Mouse (Mus musculus): ENCODE results near the gene Ccdc33. TPM values are rescaled to one million over a fixed set of nuclear protein-coding genes. Genes with fewer than 3 reads are reported as not detected.
A peak's percentile ranks its signal among the peaks of the same experiment; 100 is the strongest.

Gene Ccdc33
- polyA plus RNA-seq, 1 experiment from 2014 or later, result 1.1 TPM

DNA sequence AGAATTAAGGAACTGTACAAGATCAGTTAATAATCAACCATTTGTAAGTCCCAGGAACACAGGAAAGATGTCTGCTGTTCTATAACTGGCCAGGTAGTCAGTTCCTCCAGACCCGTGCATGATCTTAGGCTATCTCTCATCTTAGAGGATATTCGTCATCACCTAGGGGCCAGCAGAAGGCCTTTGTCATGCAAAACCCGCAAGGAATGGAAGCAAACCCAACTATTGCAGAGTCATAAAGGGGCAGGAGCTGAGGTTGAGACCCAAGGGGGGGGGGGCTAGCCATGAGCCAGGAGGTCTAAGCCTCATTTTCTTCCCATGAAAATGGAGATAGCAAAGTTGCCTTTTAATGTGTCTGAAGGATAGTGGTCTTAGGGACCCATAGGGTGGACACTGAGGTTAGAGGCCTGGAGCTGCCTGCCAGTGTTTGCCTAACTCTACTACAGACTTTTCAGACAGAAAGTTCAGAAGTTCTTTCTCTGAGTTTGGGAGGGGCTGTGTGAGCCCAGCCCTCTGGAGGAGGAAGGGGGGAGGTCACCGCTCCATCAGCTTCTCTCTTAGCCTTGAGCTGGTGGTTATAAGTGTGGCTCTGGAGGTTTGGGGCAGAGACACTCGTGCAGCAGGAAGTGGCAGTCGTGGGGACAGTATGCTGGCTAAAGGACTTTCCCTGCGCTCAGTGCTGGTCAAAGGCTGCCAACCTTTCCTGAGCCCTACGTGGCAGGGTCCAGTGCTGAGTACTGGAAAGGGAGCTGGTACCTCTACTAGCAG, 104.0 kb downstream of the Ccdc33 start:
- no peak for DNase-seq (ENCODE audit: low spot score)

DNA sequence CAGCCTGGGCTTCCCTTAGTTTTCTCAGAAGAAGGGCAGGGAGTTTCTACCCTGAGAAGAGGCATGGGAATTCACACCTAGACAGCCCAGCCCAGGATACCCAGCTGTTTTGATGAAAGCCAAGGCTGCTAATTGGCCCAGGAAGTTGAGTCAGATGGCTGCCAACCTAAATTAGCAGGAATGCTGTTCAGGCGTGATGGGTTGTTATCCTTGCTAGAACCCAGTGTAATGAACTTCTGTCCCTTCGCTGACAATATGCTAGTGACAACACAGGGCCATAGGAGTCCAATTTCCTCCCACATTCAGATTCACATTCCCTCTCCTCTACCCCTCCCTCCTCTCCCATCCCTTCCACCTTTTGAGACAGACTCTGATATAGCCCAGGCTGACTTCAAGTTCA, 105.7 kb downstream of the Ccdc33 start:
- no peak for DNase-seq (ENCODE audit: low spot score)

DNA sequence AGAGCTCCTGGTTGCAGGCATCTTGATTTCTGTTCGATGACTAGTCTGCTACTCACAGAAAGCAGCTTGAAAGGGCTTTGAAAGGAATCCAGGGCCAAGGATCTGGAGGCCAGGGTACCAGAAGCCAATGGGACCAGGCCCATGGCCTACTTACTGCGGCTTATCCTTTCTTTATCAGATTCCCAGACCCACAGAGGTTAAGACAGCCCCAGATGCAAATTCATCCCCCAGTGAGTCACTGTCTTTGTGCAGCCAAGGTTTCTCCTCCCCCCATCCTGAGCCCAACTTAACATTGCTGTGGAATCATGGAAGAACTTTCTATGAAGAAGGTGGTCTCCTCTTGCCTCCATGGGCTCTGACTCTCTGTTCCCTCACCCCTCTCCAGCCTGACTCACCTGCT, 106.1 kb downstream of the Ccdc33 start:
- DNase-seq (ENCODE audit: low spot score), result no peak

DNA sequence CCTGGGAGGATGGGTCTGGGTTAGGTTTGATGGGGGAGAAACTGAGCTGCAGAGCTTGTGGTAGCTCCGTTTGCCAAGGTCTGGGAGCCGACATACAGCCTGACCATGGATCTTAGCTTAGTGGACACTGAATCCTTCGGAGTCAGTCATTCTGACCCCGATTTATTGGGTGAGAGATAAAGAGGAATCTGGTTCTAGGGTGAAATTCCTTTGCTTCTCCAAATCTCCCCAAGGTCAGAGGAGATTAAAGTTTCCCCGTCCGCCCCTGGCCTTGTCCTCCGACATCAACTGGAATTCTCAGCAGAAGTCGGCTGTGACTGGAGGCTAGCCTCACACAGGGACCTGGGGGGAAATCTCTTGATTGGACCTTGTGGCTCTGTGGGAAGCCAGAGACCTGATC, 107.1 kb downstream of the Ccdc33 start:
- DNase-seq (ENCODE audit: low spot score), result no peak

- DNase-seq (ENCODE audit: low spot score), result no peak
These were observed 107.6 kb downstream of the Ccdc33 start for GRCm38 (mm10) chr9:58011027-58011426.

GRCm38 (mm10) chr9:58009588-58009987, 109.0 kb downstream of the Ccdc33 start:
- DNase-seq (ENCODE audit: low spot score), result no peak

DNA sequence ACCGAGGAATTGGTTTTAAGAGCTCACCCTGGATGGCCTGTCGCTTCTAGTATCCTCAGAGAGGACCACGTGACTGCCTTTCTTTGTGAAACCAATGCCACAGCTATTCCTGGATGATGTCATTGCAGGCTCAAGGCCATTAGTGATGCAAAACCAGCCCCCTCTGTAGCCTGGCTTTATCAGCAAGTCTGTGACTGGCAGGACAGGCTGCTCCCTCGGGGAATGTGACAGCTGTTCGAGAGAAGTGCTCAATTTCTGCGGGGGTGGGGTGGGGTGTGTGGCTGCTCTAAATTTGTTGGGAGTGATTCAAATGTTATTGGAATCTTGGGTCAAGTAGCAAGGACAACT, 109.6 kb downstream of the Ccdc33 start:
- no peak for DNase-seq (ENCODE audit: low spot score)

GRCm38 (mm10) chr9:58008336-58009014, 110.1 kb downstream of the Ccdc33 start:
- DNase-seq (ENCODE audit: low spot score), result no peak

- DNase-seq (ENCODE audit: low spot score), result peak; percentile 57
These were observed 112.7 kb downstream of the Ccdc33 start, which contains the start of gene Cyp11a1 for GRCm38 (mm10) chr9:58005753-58006461. TSS of gene Cyp11a1 (plus strand) at chr9:58006411.

DNA sequence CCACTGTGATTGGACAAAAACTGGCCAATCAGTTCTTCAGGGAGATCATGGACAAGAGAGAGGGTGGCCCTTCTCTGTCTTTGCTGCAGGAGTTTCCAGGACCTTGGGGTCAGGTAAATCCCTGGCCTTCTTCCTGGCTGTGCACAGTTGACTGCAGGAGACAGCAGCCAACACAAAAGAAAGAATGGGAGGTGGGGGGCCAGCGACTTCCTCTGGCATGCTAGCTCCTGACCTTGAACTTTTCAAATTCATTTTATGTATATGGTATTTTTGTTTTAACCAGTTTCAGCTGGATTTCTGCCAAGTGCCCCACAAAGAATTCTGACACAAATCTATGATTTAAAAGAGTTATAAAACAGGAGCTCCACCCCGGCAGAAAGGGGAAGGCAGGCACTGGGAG, 115.4 kb downstream of the Ccdc33 start:
- DNase-seq (ENCODE audit: low spot score), result no peak

- no peak for DNase-seq (ENCODE audit: low spot score)
These were observed 118.9 kb downstream of the Ccdc33 start for GRCm38 (mm10) chr9:57999676-58000075.

GRCm38 (mm10) chr9:57998685-57999084, 119.9 kb downstream of the Ccdc33 start:
- DNase-seq (ENCODE audit: low spot score), result no peak

GRCm38 (mm10) chr9:57998032-57998659, 120.5 kb downstream of the Ccdc33 start:
- DNase-seq (ENCODE audit: low spot score), result peak; percentile 92

GRCm38 (mm10) chr9:57997511-57998031, 121.1 kb downstream of the Ccdc33 start:
- no peak for DNase-seq (ENCODE audit: low spot score)

DNA sequence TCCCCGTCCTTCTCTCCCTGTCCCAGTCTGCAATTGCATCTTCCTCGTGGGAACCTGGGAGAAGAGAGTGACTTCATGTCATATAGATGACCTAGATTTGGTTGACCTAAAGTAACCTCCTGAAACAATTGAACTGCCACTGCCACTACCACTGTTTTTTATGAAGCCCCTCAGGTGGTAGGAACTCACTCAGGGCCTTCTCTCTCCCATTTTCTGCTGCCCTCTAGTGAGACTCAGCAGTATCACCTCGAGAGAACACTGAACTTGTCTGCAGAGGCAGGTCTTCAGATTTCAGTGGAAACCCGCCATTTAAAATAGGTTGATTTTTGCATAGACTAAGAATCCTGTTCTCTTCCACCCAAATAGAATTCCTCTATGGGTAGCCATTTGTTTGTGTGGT, 123.3 kb downstream of the Ccdc33 start:
- DNase-seq (ENCODE audit: low spot score), result peak; percentile 89

DNA sequence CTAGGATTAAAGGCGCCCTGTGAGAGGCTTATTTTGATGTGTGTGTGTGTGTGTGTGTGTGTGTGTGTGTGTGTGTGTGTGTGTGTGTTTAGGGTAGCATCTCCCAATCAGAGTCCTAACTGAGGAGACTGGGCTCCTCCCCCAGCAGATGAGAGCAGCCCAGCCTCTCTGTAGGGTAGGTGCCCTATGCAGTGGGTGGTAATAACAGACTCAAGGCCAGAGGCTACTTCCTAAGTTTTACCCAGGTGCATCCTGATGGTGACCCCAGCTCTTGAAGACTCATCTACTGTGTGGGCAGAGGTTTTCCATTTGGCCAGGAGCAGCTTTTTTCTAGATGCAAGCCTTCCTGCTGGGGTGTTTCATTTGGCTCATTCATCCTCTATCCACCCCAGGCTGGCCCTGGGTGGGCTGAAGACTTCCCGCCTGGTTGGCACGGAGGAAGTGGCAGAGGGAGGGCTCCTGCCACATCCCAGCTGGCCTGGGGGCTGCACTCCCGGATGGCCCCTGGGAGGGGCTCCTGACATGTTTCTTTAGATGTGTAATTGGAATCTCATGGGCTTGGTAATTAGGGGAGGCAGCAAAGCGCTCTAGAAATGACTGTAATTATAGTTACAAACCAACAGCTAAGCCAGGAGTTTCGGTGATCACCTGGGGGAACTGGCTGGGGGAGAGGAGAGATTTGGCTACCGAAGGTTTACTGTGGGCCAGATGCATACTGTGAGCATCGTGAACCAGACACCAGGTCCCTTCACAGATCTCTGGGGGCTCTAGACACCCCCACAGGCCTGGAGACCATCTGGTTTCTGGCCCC, 125.6 kb downstream of the Ccdc33 start:
- no peak for DNase-seq (ENCODE audit: low spot score)

- no peak for DNase-seq (ENCODE audit: low spot score)
These were observed 126.6 kb downstream of the Ccdc33 start for GRCm38 (mm10) chr9:57992060-57992459.

DNA sequence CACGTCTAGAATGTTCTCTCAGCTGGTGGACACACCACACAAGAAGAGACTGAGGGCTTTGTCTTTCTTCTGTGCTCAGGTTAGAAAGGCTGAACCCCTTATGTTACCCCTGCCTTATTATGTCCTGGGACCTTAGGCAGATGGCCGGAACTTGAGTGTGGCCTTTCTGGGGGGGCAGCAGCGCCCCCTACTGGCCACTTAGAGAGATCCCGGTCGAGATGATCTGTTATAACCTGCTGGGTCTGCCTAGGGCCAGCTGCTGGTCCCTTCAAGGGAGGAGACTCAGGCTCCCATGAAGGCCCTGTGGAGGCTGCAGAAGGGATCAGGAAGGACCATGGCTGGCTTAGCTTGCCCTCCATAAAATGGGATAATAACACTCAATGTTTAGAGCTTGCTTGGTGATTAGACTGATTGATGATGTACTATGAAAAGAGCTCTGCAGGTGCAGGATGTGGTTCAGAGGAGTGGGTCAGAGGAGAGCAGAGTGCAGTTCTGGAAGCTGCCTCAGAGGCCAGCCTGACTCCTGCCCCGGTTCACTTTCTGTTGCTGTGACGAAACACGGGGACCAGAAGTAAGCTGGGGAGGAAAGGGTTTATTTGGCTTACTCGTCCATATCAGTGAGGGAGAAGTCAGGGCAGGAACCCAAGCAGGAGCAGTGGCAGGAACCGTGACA, 128.0 kb downstream of the Ccdc33 start:
- DNase-seq (ENCODE audit: low spot score), result peak; percentile 83

- no peak for DNase-seq (ENCODE audit: low spot score)
These were observed 129.3 kb downstream of the Ccdc33 start for GRCm38 (mm10) chr9:57989309-57989708.

- no peak for DNase-seq (ENCODE audit: low spot score)
These were observed 130.5 kb downstream of the Ccdc33 start for GRCm38 (mm10) chr9:57988098-57988497.
